Mouse (Mus musculus) testis, adult 2 months (tissue): ENCODE measurements at regions not wholly inside any gene's neighbourhood (a gene's known extent, or its start where the extent isn't known, plus 50 kb on each side); places are given as distances from the start of the nearest gene placed in this dataset.
"Not testable (repeated sequence)": the region's sequence is repeated elsewhere in the genome, so short reads cannot be mapped to it uniquely, and the experiment has no call there.

Experiments
- H3K27ac ChIP-seq: fragments of 200-500 bp; 2 replicates; pipeline ENCODE4 v1.5.1; 2012; ENCODE audit warnings: low read depth, low read length; ENCODE audit not compliant: control insufficient read depth, insufficient read depth
- H3K27me3 ChIP-seq: fragments of 200-500 bp; 2 replicates; pipeline ENCODE4 v1.6.1; 2012; ENCODE audit warnings: mild to moderate bottlenecking, low read length, moderate library complexity; ENCODE audit not compliant: control insufficient read depth, insufficient read depth
- H3K36me3 ChIP-seq: fragments of 200-500 bp; 2 replicates; pipeline ENCODE4 v1.6.1; 2012; ENCODE audit warnings: mild to moderate bottlenecking, low read length; ENCODE audit not compliant: control insufficient read depth, insufficient read depth
- H3K4me1 ChIP-seq: fragments of 200-500 bp; 2 replicates; pipeline ENCODE4 v1.6.1; 2012; ENCODE audit warnings: low read length; ENCODE audit not compliant: control insufficient read depth, insufficient read depth
- H3K4me3 ChIP-seq: fragments of 200-500 bp; 2 replicates; pipeline ENCODE4 v1.5.1; 2012; ENCODE audit warnings: low read depth, mild to moderate bottlenecking, low read length, moderate library complexity, mixed read lengths; ENCODE audit not compliant: control insufficient read depth
- CTCF ChIP-seq: fragments of 200-500 bp; IDR thresholded peaks from 2 replicates; pipeline ENCODE4 v1.5.1; 2012; ENCODE audit warnings: low read depth, mild to moderate bottlenecking, inconsistent platforms, low read length, moderate library complexity; ENCODE audit not compliant: control insufficient read depth, insufficient read depth, insufficient replicate concordance
- POLR2A ChIP-seq: fragments of 200-500 bp; IDR thresholded peaks from 2 replicates; pipeline ENCODE4 v1.6.1; 2012; ENCODE audit warnings: low read depth, mild to moderate bottlenecking, inconsistent platforms, low read length, moderate library complexity; ENCODE audit not compliant: control insufficient read depth

- H3K4me1 ChIP-seq: no peaks in the 10 kb centered on the region
- no peaks in the 10 kb centered on the region for H3K27me3 ChIP-seq
- no peaks in the 10 kb centered on the region for H3K36me3 ChIP-seq
- no peak overlapping the region for H3K27ac ChIP-seq
- no peak overlapping the region for H3K4me3 ChIP-seq
- TF ChIP-seq CTCF (no peak), POLR2A (no peak)
These were observed 148.5 kb upstream of the Olfr1324 start for GRCm38 (mm10) chrX:50576824-50577223.

- not testable (repeated sequence) for H3K27me3 ChIP-seq, H3K27ac ChIP-seq, H3K36me3 ChIP-seq, H3K4me3 ChIP-seq, H3K4me1 ChIP-seq
These were observed 144.1 kb upstream of the Olfr1324 start for GRCm38 (mm10) chrX:50572191-50573095.

GRCm38 (mm10) chrX:50569087-50569486 lies 140.8 kb upstream of the Olfr1324 start:
- H3K4me1 ChIP-seq: no peaks in the 10 kb centered on the region
- H3K27ac ChIP-seq: no peak overlapping the region
- no peak for TF ChIP-seq POLR2A
- no peak for TF ChIP-seq CTCF
- H3K4me3 ChIP-seq: no peak overlapping the region
- no peaks in the 10 kb centered on the region for H3K36me3 ChIP-seq
- no peaks in the 10 kb centered on the region for H3K27me3 ChIP-seq

GRCm38 (mm10) chrX:50566345-50566744 lies 138.0 kb upstream of the Olfr1324 start:
- no peaks in the 10 kb centered on the region for H3K36me3 ChIP-seq
- H3K27ac ChIP-seq: no peak overlapping the region
- H3K27me3 ChIP-seq: no peaks in the 10 kb centered on the region
- no peak overlapping the region for H3K4me3 ChIP-seq
- TF ChIP-seq CTCF (no peak), POLR2A (no peak)
- no peaks in the 10 kb centered on the region for H3K4me1 ChIP-seq

- not testable (repeated sequence) for H3K4me3 ChIP-seq, H3K36me3 ChIP-seq, H3K27me3 ChIP-seq, H3K27ac ChIP-seq, H3K4me1 ChIP-seq
These were observed 136.7 kb upstream of the Olfr1324 start for GRCm38 (mm10) chrX:50565031-50565430.

- Histone ChIP-seq H3K4me1 (no peaks in the 10 kb centered on the region), H3K27ac (no peak overlapping the region), H3K27me3 (no peaks in the 10 kb centered on the region), H3K36me3 (no peaks in the 10 kb centered on the region), H3K4me3 (no peak overlapping the region)
- TF ChIP-seq POLR2A (no peak), CTCF (no peak)
These were observed 132.6 kb upstream of the Olfr1324 start for GRCm38 (mm10) chrX:50560915-50561314.

- no peak overlapping the region for H3K27ac ChIP-seq
- H3K36me3 ChIP-seq: no peaks in the 10 kb centered on the region
- no peak overlapping the region for H3K4me3 ChIP-seq
- H3K27me3 ChIP-seq: no peaks in the 10 kb centered on the region
- TF ChIP-seq CTCF (no peak), POLR2A (no peak)
- no peaks in the 10 kb centered on the region for H3K4me1 ChIP-seq
These were observed 122.0 kb upstream of the Olfr1324 start for GRCm38 (mm10) chrX:50550297-50550696.

- Histone ChIP-seq H3K4me3 (no peak overlapping the region), H3K4me1 (no peaks in the 10 kb centered on the region), H3K27ac (no peak overlapping the region), H3K27me3 (no peaks in the 10 kb centered on the region), H3K36me3 (no peaks in the 10 kb centered on the region)
- no peak for TF ChIP-seq CTCF
- TF ChIP-seq POLR2A: no peak
These were observed 121.4 kb upstream of the Olfr1324 start for GRCm38 (mm10) chrX:50549713-50550112.

GRCm38 (mm10) chrX:50537785-50538159 lies 109.5 kb upstream of the Olfr1324 start:
- peak overlapping the region; percentile 45; the same call in 1 of the 2 replicates for H3K4me3 ChIP-seq
- not testable (repeated sequence) for H3K4me1 ChIP-seq, H3K27me3 ChIP-seq, H3K36me3 ChIP-seq, H3K27ac ChIP-seq
